Mouse (Mus musculus) myocyte (in vitro differentiated cells): ENCODE results near the gene Mtmr3. TPM values are rescaled to one million over a fixed set of nuclear protein-coding genes. Genes with fewer than 3 reads are reported as not detected.

ENCODE experiments used
- H3K27me3 ChIP-seq: one replicate; pipeline ENCODE4 v1.6.1; 2011; ENCODE audit not compliant: control insufficient read depth, insufficient read depth, insufficient read length
- H3K36me3 ChIP-seq: one replicate; pipeline ENCODE4 v1.6.1; 2011; ENCODE audit not compliant: control insufficient read depth, insufficient read depth
- H3K4me2 ChIP-seq: one replicate; pipeline ENCODE4 v1.6.1; 2011; ENCODE audit warnings: low read depth, control low read depth
- H3K4me3 ChIP-seq: one replicate; pipeline ENCODE4 v1.5.1; 2011; ENCODE audit warnings: mild to moderate bottlenecking, control low read depth, moderate library complexity
- H3K79me2 ChIP-seq: one replicate; pipeline ENCODE4 v1.6.1; 2011; ENCODE audit not compliant: control insufficient read depth, insufficient read depth
- H3ac ChIP-seq: one replicate; pipeline ENCODE4 v1.6.1; 2011; ENCODE audit not compliant: control insufficient read depth, insufficient read length
- CEBPB ChIP-seq: IDR thresholded peaks from 2 replicates; pipeline ENCODE4 v1.6.1; 2011; ENCODE audit warnings: mild to moderate bottlenecking, moderate library complexity; ENCODE audit not compliant: poor library complexity, insufficient read depth, severe bottlenecking
- E2F4 ChIP-seq: IDR thresholded peaks from one replicate; pipeline ENCODE4 v1.6.1; 2011; ENCODE audit warnings: mild to moderate bottlenecking, control low read depth, moderate library complexity; ENCODE audit not compliant: insufficient read depth
- MAX ChIP-seq: IDR thresholded peaks from one replicate; pipeline ENCODE4 v1.6.1; 2011; ENCODE audit warnings: low read depth, mild to moderate bottlenecking, control low read depth
- MYOD1 ChIP-seq, 3 experiments: IDR thresholded peaks; one replicate each; pipeline ENCODE4 v1.6.1; 2011; ENCODE audit warnings: control low read depth in 2 of 3, low read depth in 2 of 3, mild to moderate bottlenecking in 2 of 3, moderate library complexity in 1 of 3; ENCODE audit not compliant: insufficient read length in 2 of 3, control insufficient read depth in 1 of 3
- MYOG ChIP-seq, 3 experiments: IDR thresholded peaks; one replicate each; pipeline ENCODE4 v1.6.1; 2011; ENCODE audit warnings: control low read depth in 2 of 3, low read depth in 2 of 3, mild to moderate bottlenecking in 2 of 3; ENCODE audit not compliant: insufficient read length in 2 of 3, control insufficient read depth in 1 of 3, insufficient read depth in 1 of 3
- POLR2A ChIP-seq: IDR thresholded peaks from one replicate; pipeline ENCODE4 v1.6.1; 2011; ENCODE audit warnings: low read depth, mild to moderate bottlenecking, control low read depth, moderate library complexity; ENCODE audit not compliant: insufficient read length
- POLR2AphosphoS2 ChIP-seq: IDR thresholded peaks from one replicate; pipeline ENCODE4 v1.6.1; 2011; ENCODE audit warnings: low read depth, control low read depth; ENCODE audit not compliant: insufficient read length
- REST ChIP-seq: IDR thresholded peaks from one replicate; pipeline ENCODE4 v1.6.1; 2011; ENCODE audit warnings: mild to moderate bottlenecking, control low read depth, moderate library complexity; ENCODE audit not compliant: insufficient read depth, insufficient read length
- SRF ChIP-seq: IDR thresholded peaks from one replicate; pipeline ENCODE4 v1.6.1; 2011; ENCODE audit warnings: low read depth; ENCODE audit not compliant: control insufficient read depth, insufficient read length
- TCF12 ChIP-seq: IDR thresholded peaks from one replicate; pipeline ENCODE4 v1.6.1; 2011; ENCODE audit warnings: mild to moderate bottlenecking, control low read depth; ENCODE audit not compliant: poor library complexity, insufficient read depth, severe bottlenecking
- TCF3 ChIP-seq: IDR thresholded peaks from one replicate; pipeline ENCODE4 v1.6.1; 2011; ENCODE audit warnings: low read depth, control low read depth; ENCODE audit not compliant: insufficient read length
- USF1 ChIP-seq: IDR thresholded peaks from one replicate; pipeline ENCODE4 v1.6.1; 2011; ENCODE audit warnings: low read depth, mild to moderate bottlenecking, control low read depth, moderate library complexity
- polyA plus RNA-seq: library from polyadenylated mRNA; unstranded; fragments of >200 nt; fragmentation: generic; extraction: Trizol; gene quantifications from one replicate; pipeline ENCODE4 v1.2.1, GENCODE M21; 2012; ENCODE audit warnings: missing spikeins

Gene Mtmr3
- polyA plus RNA-seq, 1 experiment, result 26.9 TPM

DNA sequence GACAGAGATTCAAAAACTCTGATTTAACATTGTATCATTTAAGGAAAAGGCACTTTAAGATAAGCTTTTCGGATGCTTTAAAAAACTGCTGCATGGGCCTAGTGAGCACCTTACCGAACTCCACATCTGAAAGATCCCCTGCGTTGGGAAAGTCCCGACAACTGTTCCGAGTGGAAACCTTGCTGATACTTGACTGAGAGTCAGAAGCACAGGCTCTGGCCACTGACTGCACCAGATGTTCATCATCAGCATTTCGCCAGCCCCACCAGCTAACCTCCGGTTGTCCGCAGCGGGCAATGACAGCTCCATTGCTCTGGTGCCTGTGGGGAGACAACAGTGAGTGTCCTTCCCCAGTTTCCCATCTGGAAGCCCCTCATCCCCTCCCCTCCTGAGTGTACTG lies 95.9 kb downstream of the Mtmr3 start:
- no peak overlapping the region for H3K4me3 ChIP-seq

DNA sequence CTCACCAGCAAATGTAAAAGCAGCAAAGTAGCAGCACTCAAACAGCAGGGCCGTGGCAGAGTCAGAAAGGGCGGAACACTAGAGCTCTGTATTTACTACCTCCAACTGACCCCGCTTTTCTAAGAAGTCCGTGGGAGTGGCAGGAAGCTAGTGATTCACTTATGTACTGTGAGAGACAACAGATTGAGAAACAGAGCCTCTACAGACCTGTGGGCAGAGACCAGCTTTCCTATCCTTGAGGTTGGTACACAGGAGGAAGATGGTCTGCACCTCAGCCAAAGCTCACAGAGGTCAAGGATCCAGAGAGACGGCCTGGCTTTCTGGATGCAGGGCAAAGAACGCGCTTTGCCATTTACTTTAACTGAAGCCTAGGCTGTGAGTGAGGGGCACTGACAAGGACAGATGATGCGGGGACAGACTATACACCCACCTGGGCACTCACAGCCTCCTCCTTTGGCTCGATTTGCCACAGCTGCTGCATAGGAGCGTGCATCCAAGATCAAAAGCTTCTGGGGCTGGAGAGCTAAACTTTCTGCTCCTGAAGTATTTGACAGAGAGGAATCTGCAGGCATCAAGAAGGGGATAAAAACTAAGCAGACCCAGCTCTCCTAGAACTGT lies 97.1 kb downstream of the Mtmr3 start:
- Histone ChIP-seq H3K4me3 (no peak overlapping the region), H3K4me2 (no peak overlapping the region), H3K27me3 (no peaks in the 10 kb centered on the region), H3K36me3 (peaks cover 43% of the 10 kb centered on the region), H3ac (no peak overlapping the region), H3K79me2 (no peaks in the 10 kb centered on the region)
- no peak for TF ChIP-seq POLR2AphosphoS2
- no peak for TF ChIP-seq TCF3
- TF ChIP-seq REST, result no peak
- TF ChIP-seq MYOG (IDR thresholded peaks at IDR 0.05; ENCODE audit: control insufficient read depth in 1 of 3, insufficient read depth in 1 of 3, insufficient read length in 2 of 3, low read depth in 2 of 3), result no peak
- TF ChIP-seq CEBPB, result no peak
- no peak for TF ChIP-seq SRF
- TF ChIP-seq TCF12, result no peak
- TF ChIP-seq POLR2A, result no peak
- no peak for TF ChIP-seq USF1
- no peak for TF ChIP-seq E2F4
- TF ChIP-seq MYOD1 (IDR thresholded peaks at IDR 0.05; ENCODE audit: control insufficient read depth in 1 of 3, insufficient read length in 2 of 3, low read depth in 2 of 3), result no peak
- no peak for TF ChIP-seq MAX

More for the DNA sequence above, 95.9 kb downstream of the Mtmr3 start:
- TF ChIP-seq POLR2A (no peak), REST (no peak), TCF3 (no peak), SRF (no peak), CEBPB (no peak), USF1 (no peak), MAX (no peak), MYOG (IDR thresholded peaks at IDR 0.05; ENCODE audit: control insufficient read depth in 1 of 3, insufficient read depth in 1 of 3, insufficient read length in 2 of 3, low read depth in 2 of 3) (no peak), TCF12 (no peak), E2F4 (no peak), POLR2AphosphoS2 (no peak), MYOD1 (IDR thresholded peaks at IDR 0.05; ENCODE audit: control insufficient read depth in 1 of 3, insufficient read length in 2 of 3, low read depth in 2 of 3) (no peak)
- Histone ChIP-seq H3ac (no peak overlapping the region), H3K36me3 (peaks cover 36% of the 10 kb centered on the region), H3K27me3 (no peaks in the 10 kb centered on the region), H3K79me2 (no peaks in the 10 kb centered on the region), H3K4me2 (no peak overlapping the region)

DNA sequence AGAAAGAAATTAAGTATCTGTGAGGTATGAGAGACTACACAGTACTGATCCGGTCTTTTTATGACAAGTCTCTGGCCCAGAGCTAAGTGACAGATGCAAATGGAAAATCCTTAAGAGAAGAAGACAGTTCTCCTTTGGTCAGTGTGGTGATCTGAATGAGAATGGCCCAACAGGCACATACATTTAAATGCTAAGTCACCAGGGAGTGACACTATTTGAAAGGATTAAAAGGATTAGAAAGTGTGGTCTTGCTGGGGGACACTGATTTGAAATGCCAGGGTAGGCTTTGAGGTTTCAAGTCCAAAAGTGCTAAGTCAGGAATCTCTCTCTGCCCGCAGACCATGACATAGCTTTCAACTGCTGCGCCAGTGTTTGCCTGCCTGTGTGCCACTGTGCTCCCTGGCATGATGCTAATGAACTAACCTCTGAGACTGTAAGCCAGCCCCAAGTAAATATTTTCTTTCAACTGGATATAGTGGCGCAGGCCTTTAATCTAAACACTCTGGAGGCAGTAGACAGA lies 99.6 kb downstream of the Mtmr3 start:
- no peak for TF ChIP-seq MAX
- no peak for TF ChIP-seq POLR2AphosphoS2
- TF ChIP-seq TCF12, result no peak
- no peak for TF ChIP-seq SRF
- no peak for TF ChIP-seq MYOD1 (IDR thresholded peaks at IDR 0.05; ENCODE audit: control insufficient read depth in 1 of 3, insufficient read length in 2 of 3, low read depth in 2 of 3)
- no peak for TF ChIP-seq MYOG (IDR thresholded peaks at IDR 0.05; ENCODE audit: control insufficient read depth in 1 of 3, insufficient read depth in 1 of 3, insufficient read length in 2 of 3, low read depth in 2 of 3)
- no peak for TF ChIP-seq E2F4
- TF ChIP-seq REST, result no peak
- TF ChIP-seq USF1, result no peak
- no peak for TF ChIP-seq CEBPB
- TF ChIP-seq TCF3, result no peak
- no peak for TF ChIP-seq POLR2A
- H3K79me2 ChIP-seq, result no peaks in the 10 kb centered on the region
- no peak overlapping the region for H3K4me2 ChIP-seq
- H3K36me3 ChIP-seq, result peaks cover 62% of the 10 kb centered on the region
- no peak overlapping the region for H3K4me3 ChIP-seq
- no peak overlapping the region for H3ac ChIP-seq
- H3K27me3 ChIP-seq, result no peaks in the 10 kb centered on the region

DNA sequence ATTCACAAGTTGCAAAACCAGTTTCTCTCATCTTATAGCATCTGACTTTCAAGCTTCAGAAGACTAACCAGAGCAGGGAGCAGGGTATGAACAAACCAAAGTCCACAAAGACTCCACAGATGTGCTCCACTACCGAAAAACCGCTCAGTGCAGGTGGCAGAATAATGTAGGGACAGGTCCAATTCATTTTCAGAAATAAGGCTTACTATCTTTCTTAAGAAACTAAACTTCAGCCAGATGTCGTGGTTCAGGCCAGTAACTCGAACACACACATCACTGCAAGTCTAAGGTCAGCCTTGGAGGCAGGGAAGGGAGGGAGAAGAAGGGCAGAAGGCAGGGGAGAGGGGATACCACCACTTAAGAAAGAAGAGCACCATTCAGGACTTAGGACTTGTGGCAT lies 105.5 kb downstream of the Mtmr3 start:
- no peak for TF ChIP-seq MYOD1 (IDR thresholded peaks at IDR 0.05; ENCODE audit: control insufficient read depth in 1 of 3, insufficient read length in 2 of 3, low read depth in 2 of 3)
- no peak for TF ChIP-seq REST
- no peak for TF ChIP-seq CEBPB
- TF ChIP-seq MAX, result no peak
- TF ChIP-seq TCF3, result no peak
- no peak for TF ChIP-seq POLR2A
- no peak for TF ChIP-seq SRF
- TF ChIP-seq TCF12, result no peak
- no peak for TF ChIP-seq POLR2AphosphoS2
- no peak for TF ChIP-seq MYOG (IDR thresholded peaks at IDR 0.05; ENCODE audit: control insufficient read depth in 1 of 3, insufficient read depth in 1 of 3, insufficient read length in 2 of 3, low read depth in 2 of 3)
- no peak overlapping the region for H3K4me2 ChIP-seq
- H3K36me3 ChIP-seq, result peaks cover 59% of the 10 kb centered on the region
- H3K4me3 ChIP-seq, result no peak overlapping the region
- no peaks in the 10 kb centered on the region for H3K27me3 ChIP-seq
- H3ac ChIP-seq, result no peak overlapping the region
- H3K79me2 ChIP-seq, result no peaks in the 10 kb centered on the region

DNA sequence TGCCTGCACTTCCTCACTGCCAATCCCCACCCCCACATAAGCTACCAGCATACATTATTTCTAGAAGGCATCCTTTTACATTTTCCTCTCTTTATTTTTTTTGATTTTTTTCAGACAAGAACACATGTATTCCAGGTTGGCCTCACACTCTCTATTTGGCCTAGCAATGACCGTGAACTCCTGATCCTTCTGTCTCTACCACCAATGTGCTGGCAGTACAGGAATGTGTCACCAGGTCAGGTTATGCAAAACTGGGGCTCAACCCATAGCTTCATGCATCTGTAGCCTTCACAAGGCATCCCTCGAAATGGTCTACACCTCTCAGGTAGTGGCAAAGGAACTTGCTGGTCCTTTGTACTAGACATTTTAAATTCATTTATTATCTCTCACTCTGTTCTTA lies 105.9 kb downstream of the Mtmr3 start:
- no peak overlapping the region for H3ac ChIP-seq
- TF ChIP-seq MYOG (IDR thresholded peaks at IDR 0.05; ENCODE audit: control insufficient read depth in 1 of 3, insufficient read depth in 1 of 3, insufficient read length in 2 of 3, low read depth in 2 of 3), result no peak
- H3K36me3 ChIP-seq, result peaks cover 59% of the 10 kb centered on the region
- no peaks in the 10 kb centered on the region for H3K79me2 ChIP-seq
- no peaks in the 10 kb centered on the region for H3K27me3 ChIP-seq
- no peak overlapping the region for H3K4me2 ChIP-seq
- H3K4me3 ChIP-seq, result no peak overlapping the region
